Mouse (Mus musculus) A20 (cell line): ENCODE data around the gene H2-T23.
"Not testable (repeated sequence)": the region's sequence is repeated elsewhere in the genome, so short reads cannot be mapped to it uniquely, and the experiment has no call there.

ENCODE experiments used
- DNase-seq: peaks from one replicate; pipeline ENCODE4 v3.0.0-alpha.2; 2011; ENCODE audit warnings: low read depth, low spot score

The H2-T23 gene

DNA sequence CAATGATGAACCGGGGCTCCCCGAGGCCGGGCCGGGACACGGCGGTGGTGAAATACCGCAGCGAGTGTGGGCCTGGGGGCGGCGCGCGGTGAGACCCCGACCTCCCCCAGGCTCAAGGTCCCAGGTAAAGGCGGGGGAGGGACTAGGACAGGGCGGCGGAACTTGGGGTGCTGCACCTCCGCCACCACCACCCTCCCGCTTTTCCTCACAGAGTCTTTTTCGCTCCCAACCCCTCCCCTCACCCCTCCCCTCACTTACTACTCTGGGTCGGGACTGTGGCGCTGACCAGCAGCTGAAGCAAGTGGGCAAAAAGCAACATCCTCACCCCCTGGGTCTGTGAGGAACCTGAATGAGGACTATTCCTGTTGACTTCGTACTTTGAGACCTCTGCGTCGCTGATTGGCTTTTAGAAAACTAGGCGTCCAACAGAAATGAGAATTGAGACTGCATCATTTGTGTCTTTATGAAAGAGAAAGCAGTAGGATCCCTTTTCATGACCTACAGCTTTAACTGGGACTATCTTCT is at the start of gene H2-T23:
H2-T23 (minus strand) TSS at position 505 of the 525 bp plus-strand sequence.
- DNase-seq: peak; percentile 94

DNA sequence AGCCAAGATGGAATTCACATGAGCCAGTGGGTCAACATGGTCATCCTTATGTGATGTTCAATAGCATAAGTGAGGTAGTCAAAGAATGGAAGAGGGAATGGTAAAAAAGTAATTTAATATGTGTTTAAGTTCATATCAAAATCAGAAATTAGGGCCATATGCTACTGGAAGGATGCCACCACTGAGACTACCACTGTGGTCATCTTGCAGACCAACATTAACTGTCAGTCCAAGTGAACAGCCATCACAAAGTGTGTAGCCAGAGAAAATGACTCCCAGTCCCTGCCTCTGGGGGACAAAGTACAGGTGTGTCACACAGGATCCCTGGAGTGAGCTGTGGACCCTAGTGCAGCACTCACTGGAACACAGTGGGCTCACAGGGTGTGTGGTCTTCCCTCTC is 49.2 kb upstream of the H2-T23 start:
- DNase-seq: not testable (repeated sequence)

DNA sequence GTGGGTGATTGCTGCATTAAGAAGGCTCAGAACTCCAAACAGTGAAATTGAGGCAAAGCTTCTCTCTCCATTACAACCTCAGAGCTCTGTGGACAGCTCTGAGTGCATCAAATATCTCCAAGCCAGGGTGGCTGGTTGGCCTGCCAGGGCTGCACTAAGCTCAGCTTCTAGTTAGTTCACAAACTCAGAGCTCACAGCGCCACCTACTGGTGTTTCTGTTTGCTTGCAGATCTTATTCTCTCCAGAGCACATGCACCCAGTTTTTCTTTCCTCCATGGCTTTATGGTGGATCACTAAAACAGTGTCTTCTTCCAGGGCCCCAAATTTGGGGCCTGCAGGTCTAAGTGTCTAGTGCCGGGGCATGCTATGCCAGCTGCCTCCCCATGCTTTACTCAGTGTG is 28.2 kb upstream of the H2-T23 start:
- DNase-seq: peak; percentile 82

DNA sequence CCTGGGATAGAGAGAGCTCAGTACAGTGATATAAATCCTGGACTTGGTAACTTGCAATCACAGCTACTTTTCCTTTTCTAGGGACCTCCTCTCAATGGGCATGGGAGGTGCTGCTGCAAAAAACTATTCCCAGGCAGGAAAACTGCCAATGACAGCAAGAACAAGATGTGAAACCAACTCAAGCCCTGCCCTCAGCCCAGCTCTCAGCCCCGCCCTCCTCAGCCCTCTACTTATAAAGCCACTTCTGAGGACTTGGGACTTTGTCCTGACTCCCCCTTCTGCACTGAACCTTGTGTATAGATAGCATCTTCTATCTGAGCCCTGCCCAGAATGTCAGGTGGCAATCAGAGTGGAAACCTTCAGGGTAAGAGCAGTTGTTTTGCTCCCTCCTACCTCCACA is 25.7 kb upstream of the H2-T23 start, which contains the start of gene Gm11127:
Gm11127 (minus strand) TSS at position 10 of the 400 bp plus-strand sequence.
- DNase-seq: not testable (repeated sequence)

DNA sequence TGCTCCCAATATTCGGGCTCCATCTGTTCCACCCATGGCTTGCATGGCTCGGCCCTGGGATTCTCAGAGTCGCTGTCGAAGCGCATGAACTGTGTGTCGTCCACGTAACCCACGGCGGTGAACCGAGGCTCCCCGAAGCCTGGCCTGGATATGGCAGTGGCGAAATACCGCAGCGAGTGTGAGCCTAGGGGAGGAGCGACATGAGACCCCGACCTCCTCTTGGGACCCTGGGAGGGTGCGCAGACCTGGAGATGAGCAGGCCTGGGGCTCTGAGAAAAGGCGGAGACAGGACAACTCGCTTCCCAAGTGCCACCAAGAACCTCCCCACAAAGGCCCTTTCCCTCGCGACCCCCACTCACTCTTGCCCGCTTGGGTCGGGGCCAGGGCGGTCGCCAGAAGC is 25.3 kb upstream of the H2-T23 start:
- not testable (repeated sequence) for DNase-seq

DNA sequence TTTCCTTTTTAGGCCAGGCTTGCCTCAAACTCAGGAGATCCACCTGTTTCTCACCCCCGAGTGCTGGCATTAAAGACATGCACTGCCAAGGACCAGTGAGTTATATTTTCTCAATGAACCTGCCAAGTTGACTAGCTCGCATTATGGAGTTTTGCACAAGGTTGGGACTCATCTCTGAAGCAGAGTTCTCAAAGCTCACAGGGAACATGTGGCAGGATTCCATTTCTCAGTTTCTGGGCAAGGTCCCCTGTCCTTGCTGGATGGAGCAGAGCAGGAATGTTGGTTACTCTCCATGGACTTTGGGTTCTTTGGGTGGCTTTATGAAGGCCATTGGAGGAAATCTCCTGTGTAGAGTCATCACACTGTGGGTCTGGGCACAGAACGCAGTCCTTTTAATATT is 10.6 kb upstream of the H2-T23 start:
- no peak for DNase-seq

DNA sequence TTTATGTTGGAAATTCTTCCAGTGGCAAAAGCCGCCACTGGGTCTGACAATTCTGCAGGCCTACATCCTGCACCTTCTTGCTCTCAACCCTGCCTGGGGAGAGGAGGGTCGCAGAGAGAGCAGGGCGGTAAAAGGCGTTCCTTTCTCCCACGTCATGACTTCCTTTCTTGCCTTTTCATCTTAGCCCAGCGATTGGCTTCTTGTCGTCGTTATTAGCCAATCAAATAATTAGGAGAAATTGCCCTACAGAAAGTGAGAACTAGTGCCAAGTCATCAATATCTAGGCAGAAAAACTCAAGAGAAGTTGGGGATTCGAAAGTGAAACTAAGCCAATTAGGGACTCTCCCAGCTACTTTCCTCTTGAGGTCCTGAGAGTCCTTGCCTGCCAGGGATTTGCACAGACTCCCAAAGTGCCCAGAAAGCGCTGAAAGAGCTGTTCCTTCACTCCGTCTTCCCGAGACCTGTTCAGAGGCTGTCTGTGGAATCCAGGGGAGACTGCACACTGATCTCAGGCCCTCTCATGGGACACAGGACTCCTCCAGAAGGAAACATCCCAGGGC is 10.0 kb upstream of the H2-T23 start, which contains the start of the genes H2-T22 and Gm6034:
H2-T22 (minus strand) TSS at position 138 of the 560 bp plus-strand sequence.
Gm6034 (plus strand) TSS at position 352 of the 560 bp plus-strand sequence.
- DNase-seq: peak; percentile 96

DNA sequence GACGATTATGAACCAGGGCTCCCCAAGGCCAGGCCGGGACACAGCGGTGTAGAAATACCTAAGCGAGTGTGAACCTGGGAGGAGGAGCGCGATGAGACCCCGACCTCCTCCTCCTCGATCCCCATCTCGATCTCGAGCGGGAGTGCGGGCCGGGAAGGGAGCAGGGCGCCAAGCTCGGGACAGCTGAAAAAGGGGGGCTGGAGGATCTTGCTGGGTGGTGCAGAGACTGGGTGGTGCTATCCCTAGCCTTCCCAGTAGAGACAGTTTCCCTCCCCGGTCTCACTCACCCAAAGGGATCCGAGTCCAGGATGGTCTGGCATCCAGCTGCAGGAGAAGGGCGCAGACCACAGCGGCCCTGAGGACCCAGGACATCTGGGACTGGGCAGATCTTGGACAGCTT is 9.4 kb upstream of the H2-T23 start:
- not testable (repeated sequence) for DNase-seq

DNA sequence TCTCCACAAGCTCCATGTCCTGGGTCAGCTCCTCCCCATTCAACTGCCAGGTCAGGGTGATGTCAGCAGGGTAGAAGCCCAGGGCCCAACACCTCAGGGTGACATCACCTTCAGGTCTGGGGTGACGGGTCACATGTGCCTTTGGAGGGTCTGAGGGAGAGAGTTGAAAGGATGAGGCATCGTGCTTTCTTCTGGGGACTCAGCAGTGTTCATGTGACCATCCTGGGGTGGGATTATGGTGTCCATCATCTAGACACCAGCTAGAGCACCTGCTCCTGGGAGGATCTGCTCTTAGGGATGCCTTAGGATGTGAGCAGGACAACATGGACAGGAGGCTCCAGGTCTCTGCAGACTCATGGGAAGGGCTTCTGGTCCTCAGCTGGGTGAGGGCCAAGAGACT is 7.9 kb upstream of the H2-T23 start:
- not testable (repeated sequence) for DNase-seq

DNA sequence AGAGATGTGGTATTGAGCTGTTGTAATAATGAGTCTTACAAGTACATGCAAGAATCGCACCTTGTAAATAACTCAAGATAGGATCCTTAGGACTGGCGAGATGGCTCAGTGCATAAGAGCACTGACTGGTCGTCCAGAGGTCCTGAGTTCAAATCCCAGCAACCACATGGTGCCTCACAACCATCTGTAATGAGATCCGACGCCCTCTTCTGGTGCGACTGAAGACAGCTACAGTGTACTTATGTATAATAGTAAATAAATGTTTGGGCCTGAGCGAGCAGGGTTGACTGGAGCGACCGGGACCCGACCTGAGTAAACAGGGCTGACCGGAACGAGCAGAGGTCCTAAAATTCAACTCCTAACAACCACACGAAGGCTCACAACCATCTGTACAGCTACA is 3.5 kb upstream of the H2-T23 start:
- peak; percentile 33 for DNase-seq

DNA sequence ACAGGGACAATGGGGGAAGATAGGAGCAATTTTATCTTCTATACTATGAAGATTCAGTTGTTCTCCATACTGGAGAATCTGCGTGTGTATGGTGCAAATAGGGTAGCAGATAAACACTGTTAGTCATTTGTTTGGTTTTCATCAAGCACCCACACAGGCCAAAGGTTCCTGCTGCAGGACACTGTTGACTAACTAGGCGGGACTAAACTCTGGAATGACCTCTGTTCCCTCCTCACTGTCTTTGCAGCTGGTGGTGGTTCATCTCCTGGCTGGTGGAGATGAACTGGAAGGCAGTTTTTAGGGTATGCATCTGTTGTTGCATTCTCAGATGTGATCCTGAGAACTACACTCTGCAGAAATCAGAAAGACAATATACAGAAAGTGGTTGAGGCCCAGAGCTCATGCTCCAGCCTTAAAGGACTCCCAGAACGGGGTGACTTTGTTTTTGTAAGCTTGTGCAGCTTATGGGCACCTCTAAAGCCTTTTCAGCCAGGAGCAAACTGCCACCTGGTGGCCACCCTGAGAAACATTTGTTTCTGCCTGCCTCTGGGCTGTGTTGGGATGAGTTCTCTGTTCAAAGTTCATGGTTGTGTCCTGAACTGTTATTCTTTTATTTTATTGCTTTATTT is 2.5 kb upstream of the H2-T23 start:
- peak; percentile 78 for DNase-seq

DNA sequence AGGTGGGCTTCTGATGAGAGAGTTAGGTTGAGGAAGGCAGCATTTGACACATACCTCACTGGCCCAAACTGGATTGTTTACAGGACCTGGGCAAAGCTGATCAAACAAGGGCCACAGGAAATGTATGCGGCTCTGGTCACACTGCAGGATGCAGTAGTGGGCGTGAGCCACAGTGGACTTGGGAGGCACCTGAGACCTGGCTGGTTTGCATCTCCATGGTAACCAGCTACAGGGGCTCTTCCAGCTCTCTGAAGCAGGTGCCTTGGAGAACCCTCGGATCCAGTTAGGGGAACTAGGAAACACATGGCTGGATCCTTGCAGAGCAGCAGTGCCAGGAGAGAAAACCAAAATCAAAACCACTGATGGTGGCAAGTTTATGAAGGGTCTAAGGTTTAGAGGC is 1.9 kb upstream of the H2-T23 start:
- DNase-seq: not testable (repeated sequence)

DNA sequence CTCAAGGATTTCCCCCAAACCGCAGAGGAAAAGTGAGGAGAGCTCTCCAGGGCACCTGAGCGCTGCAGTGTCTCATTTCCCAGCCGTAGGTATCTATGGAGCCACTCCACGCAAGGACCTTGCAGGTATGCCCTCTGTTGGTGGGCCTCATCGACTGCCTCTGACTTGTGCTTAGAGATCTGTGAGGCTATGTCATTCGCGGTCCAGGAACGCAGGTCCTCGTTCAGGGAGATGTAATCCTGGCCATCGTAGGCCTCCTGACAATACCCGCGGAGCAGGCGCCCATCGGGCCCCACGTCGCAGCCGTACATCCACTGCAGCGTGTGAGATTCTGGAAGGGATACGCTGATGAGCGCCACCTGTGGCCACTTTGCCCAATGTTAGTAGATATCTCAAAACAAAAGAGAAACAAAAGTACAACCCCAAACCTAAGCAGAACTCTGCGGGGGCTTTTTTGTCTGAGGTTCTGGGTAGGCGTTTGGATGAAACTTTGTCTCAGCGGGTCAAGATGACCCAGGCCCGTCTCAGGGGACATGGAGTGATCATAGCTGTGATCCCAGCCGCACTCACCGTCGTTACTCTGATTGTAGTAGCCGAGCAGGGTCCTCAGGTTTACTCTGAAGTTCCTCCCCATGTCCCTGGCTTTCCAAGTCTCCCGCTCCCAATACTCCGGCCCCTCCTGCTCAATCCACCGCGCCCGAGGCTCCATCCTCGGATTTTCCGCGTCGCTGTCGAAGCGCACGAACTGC is 898 bp downstream of the H2-T23 start:
- DNase-seq: peak; percentile 76

DNA sequence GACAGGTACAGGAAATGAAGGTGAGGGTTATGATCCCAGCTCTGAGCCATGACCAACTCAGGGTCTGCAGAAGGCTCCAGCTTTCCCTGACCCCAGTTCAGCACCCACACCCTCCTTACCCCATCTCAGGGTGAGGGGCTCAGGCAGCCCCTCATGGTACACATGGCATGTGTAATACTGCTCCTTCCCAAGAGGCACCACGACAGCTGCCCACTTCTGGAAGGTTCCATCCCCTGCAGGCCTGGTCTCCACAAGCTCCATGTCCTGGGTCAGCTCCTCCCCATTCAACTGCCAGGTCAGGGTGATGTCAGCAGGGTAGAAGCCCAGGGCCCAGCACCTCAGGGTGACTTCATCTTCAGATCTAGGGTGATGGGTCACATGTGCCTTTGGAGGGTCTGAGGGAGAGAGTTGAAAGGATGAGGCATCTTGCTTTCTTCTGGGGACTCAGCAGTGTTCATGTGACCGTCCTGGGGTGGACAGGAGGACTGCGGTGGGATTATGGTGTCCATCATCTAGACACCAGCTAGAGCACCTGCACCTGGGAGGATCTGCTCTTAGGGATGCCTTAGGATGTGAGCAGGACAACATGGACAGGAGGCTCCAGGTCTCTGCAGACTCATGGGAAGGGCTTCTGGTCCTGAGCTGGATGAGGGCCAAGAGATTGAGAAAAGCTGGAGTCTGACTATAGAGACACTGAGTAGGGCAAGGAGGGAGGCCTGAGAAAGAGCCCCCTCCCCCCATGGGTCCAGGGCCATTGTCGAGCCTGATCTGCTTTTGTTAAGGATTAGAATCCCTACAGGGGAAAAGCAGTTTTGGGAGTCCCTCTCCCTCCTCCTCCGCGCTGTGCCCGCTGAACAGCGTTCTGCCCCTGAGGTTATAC is 1.7 kb downstream of the H2-T23 start:
- DNase-seq: not testable (repeated sequence)

DNA sequence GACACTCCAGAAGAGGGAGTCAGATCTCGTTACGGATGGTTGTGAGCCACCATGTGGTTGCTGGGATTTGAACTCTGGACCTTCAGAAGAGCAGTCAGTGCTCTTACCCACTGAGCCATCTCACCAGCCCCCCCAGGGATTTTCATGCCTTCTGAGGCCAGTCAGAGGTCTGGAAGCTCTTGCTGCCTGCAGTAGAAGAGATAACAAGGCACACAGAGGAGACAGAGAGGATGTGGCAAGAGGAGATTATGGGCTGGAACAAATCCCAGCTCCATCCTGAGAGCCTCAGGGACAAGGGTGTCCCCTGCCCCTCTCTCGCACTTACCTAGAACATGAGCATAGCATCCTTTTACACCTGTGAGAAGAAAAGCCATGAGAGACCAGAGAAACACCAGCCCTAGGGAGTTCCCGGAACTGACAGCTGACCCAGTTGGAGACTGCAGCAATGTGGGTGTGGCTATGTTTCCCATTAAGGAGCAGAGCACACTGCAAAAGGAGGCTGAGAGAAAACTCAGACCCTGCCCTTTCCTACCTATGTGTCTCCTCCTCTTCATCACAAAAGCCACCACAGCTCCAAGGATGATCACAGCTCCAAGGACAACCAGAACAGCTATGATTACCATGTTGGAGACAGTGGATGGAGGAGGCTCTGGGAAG is 2.5 kb downstream of the H2-T23 start:
- DNase-seq: not testable (repeated sequence)

DNA sequence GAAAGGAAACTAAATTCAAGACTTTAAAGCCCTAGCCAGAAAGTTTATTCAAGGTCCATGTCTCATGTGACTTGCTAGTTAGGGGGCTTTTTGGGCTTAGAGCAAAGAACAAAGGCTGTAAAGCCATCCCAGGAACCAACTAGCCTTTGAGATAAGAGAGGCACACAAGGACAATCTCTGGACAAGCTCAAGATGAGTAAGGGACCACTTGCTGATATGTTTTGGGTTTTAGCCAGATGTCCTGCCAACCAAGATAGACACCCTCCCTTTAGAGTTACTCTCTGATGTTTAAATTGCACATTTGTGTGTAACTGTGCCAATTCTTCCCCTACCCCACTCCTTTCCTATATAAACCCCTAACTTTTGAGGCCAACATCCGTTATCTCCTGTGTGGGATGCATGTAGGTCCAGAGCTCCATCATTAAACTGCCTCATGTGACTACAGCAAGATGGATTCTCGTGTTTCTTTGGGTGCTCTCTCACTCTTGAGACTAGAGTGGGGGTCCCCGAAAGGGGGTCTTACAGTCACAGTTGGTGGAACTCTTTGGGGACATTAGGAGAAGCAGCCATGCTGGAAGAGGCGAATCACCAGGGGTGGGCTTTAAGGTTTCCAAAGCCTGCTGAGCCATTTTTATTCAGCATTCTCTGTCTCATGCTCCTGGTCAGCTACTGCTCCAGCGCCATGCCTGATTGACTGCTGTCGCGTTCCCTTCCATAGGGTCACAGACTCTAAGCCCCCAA is 3.6 kb downstream of the H2-T23 start:
- DNase-seq: no peak

DNA sequence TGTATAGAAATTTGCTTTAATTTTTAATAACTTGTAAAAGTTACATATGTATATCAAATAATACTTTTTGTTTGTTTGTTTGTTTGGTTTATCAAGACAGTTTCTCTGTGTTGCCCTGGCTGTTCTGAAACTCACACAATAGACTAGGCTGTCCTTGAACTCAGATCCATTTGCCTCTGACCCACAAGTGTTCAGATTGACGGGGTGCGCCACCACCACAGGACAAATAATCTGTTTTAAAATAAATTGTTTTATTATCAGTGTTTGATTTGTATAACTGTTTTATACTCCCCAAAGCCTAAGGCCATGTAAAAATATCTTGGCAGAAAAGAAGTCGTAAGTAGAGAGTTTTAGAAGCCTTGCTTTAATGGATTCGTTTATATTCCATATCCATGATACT is 5.0 kb downstream of the H2-T23 start:
- no peak for DNase-seq

DNA sequence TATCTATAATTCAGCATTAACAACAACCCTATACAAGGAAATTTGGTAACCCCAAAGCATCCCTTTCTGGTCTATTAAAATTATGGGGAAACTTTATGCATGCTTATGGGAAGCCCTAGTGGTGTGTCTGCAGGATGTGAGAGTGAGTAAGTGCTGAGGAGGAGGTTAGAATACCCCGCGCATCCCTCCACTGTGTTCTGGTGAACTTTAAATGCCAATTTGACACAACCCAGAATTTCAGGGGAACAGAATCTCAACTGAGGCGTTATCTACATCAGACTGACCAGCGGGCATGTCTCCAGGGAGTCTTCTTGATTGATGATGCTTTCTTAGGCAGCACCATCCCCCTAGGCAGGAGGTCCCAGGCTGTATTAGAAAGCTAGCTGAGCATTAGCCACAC is 6.8 kb downstream of the H2-T23 start:
- no peak for DNase-seq

DNA sequence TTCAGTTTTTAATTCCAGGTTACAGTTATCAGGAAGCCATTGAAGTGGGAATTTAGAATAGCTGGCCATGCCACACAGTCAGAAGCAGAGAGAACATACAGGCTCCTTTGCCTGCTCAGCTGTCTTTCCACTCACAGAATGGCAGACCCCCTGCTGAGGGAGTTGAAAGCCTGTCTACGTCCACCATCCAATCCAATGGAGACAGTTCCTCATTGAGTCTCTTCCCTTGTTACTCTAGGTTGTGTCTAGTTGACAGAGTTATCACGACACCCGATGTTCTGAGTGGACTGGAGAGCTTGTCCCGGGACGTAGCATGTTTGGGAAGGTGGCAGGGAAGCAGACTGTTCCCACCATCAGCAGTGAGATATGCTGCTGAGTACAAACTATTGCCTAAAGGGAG is 7.5 kb downstream of the H2-T23 start:
- DNase-seq: no peak
